Mouse (Mus musculus) intestine, embryonic 16.5 days (tissue): ENCODE data around the gene Itpripl2. TPM values are rescaled to one million over a fixed set of nuclear protein-coding genes. Genes with fewer than 3 reads are reported as not detected.

Source experiments
- ATAC-seq: fragments of 200-750 bp; cut with Nextera tagmentation; 2 replicates; pipeline ENCODE4 v1.8.0; 2017; ENCODE audit warnings: moderate TSS enrichment, moderate library complexity
- H3K27ac ChIP-seq: fragments of 300-500 bp; sonication (generic); 2 replicates; pipeline ENCODE4 v1.5.1; 2014; ENCODE audit warnings: mild to moderate bottlenecking, low read length
- H3K27me3 ChIP-seq: fragments of 300-500 bp; sonication (generic); replicated peaks from 2 replicates; pipeline ENCODE4 v1.6.1; 2014; ENCODE audit warnings: low read length, control low read depth, mixed read lengths; ENCODE audit not compliant: control insufficient read depth, insufficient read depth
- H3K36me3 ChIP-seq: fragments of 300-500 bp; sonication (generic); 2 replicates; pipeline ENCODE4 v1.6.1; 2014; ENCODE audit warnings: low read length, control low read depth; ENCODE audit not compliant: control insufficient read depth, insufficient read depth
- H3K4me1 ChIP-seq: fragments of 300-500 bp; sonication (generic); 2 replicates; pipeline ENCODE4 v1.6.1; 2014; ENCODE audit warnings: low read length, control low read depth, mixed read lengths; ENCODE audit not compliant: control insufficient read depth, insufficient read depth
- H3K4me2 ChIP-seq: fragments of 300-500 bp; sonication (generic); 2 replicates; pipeline ENCODE4 v1.6.1; 2014; ENCODE audit warnings: low read depth, low read length, control low read depth
- H3K4me3 ChIP-seq: fragments of 300-500 bp; sonication (generic); 2 replicates; pipeline ENCODE4 v1.5.1; 2014; ENCODE audit warnings: mild to moderate bottlenecking, low read length
- H3K9ac ChIP-seq: fragments of 300-500 bp; sonication (generic); 2 replicates; pipeline ENCODE4 v1.6.1; 2014; ENCODE audit warnings: low read depth, low read length
- H3K9me3 ChIP-seq: fragments of 300-500 bp; sonication (generic); 2 replicates; pipeline ENCODE4 v1.6.1; 2016; ENCODE audit warnings: low read length, control low read depth; ENCODE audit not compliant: control insufficient read depth
- WGBS: fragments of 180-500 bp; shearing (Covaris S2); extraction: QIAGEN DNeasy Blood & Tissue Kit; methylation state at CpG from one replicate; pipeline ENCODE4 v1.1.7; 2014; 5-methylcytosine and 5-hydroxymethylcytosine counted together
- polyA plus RNA-seq: library from polyadenylated mRNA; unstranded; fragments of >200 nt; fragmentation: Nextera tagmentation; extraction: Ambion mirVana; gene quantifications from 2 replicates; pipeline ENCODE4 v1.2.1, GENCODE M21; 2015

Itpripl2 gene
- polyA plus RNA-seq, 1 experiment from 2014 or later, result 4.1 TPM

DNA sequence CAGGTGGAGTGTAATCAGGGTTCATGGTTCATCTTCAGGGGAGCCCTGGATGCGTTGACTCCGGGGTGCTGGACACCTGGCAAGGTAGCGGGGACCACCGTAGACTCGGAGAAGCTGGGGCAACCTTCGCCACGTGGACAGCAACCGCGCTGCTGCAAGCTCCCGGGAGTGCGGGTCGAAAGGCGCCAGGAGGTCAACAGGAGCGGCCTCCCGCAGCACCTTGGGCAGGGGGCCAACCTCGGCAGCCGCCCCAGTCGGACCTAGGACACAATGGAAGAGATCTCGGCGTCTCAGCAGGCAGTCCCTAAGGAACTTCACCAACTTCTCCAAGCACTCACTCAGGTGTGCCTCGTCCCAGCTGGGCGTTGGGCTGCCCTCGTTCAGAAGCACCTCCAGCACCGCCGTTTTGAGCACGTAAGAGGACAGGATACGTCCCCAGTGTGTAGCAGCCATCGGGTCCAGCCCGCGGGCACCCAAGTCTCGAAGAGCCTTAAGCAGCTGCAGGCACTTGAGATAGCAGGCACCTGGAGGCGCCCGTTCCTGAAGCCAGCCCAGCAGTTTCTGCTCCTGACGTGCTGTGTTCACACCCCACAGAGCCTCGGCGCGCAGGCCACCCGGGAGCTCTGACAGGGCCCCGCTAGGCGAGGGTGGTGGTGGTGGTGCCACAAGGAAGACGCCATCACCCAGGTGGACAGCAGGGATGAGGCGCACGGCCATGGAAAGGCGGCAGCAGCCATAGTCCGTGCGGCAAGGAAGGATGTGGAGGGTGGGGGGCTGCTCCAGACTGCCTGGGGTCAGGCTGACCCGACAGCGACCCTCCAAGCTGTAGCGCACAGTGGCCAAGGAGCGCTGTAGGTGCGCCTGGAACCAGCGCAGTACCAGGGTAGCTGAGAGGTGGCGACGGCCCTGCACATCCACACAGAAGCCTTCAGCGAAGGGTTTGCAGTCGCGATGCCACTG is 1.8 kb downstream of the Itpripl2 start:
- H3K27me3 ChIP-seq, result no peaks in the 10 kb centered on the region
- H3K9ac ChIP-seq, result peak overlapping the region; percentile 99
- H3K4me3 ChIP-seq, result peak overlapping the region; percentile 82
- WGBS, result 49% methylated on average over 57 of the region's 57 CpGs
- H3K4me2 ChIP-seq, result peak overlapping the region; percentile 80
- H3K4me1 ChIP-seq, result peaks cover 33% of the 10 kb centered on the region
- no peak for ATAC-seq
- H3K36me3 ChIP-seq, result no peaks in the 10 kb centered on the region
- H3K9me3 ChIP-seq, result no peaks in the 10 kb centered on the region
- H3K27ac ChIP-seq, result no peak overlapping the region

GRCm38 (mm10) chr7:118488060-118488664 is 3.6 kb downstream of the Itpripl2 start:
- Histone ChIP-seq H3K4me1 (peaks cover 33% of the 10 kb centered on the region), H3K9ac (0 out of 2 replicates have a peak overlapping the region, but pooled peaks have one; percentile 2), H3K36me3 (no peaks in the 10 kb centered on the region), H3K9me3 (no peaks in the 10 kb centered on the region), H3K4me2 (peak overlapping the region; percentile 44), H3K27ac (peak overlapping the region; percentile 10; the same call in 1 of the 2 replicates), H3K27me3 (no peaks in the 10 kb centered on the region), H3K4me3 (peak overlapping the region; percentile 8)
- WGBS, result 30% methylated on average over 8 of the region's 8 CpGs
- no peak for ATAC-seq

DNA sequence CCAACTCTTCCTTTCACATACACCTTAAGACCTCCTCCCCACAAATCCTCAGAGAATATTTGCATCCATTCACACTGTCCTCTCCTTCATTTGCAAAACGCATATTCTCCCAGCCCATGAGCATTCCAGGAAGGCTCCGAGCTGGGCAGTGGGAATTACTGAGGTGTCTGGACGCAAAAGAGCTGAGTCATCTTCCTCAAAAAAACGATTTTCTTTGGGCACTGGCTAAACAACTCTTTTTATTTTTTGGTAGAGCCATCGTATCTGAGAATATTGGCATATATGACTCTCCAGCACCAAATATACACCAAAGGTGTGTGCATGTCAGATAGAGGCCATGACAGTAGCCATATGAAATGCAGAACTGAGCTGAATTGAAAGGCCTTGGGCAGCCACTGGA is 4.9 kb downstream of the Itpripl2 start:
- H3K4me3 ChIP-seq, result no peak overlapping the region
- H3K27ac ChIP-seq, result no peak overlapping the region
- ATAC-seq, result no peak
- H3K4me1 ChIP-seq, result peaks cover 29% of the 10 kb centered on the region
- no peaks in the 10 kb centered on the region for H3K27me3 ChIP-seq
- WGBS, result 66% methylated on average over 5 of the region's 5 CpGs
- no peak overlapping the region for H3K4me2 ChIP-seq
- H3K9me3 ChIP-seq, result no peaks in the 10 kb centered on the region
- H3K9ac ChIP-seq, result no peak overlapping the region
- no peaks in the 10 kb centered on the region for H3K36me3 ChIP-seq

GRCm38 (mm10) chr7:118483996-118484395 is 7.8 kb downstream of the Itpripl2 start:
- Histone ChIP-seq H3K27ac (no peak overlapping the region), H3K27me3 (no peaks in the 10 kb centered on the region), H3K36me3 (no peaks in the 10 kb centered on the region), H3K9me3 (no peaks in the 10 kb centered on the region), H3K4me3 (no peak overlapping the region), H3K4me1 (peaks cover 22% of the 10 kb centered on the region), H3K4me2 (no peak overlapping the region), H3K9ac (no peak overlapping the region)
- WGBS, result 83% methylated on average over 1 of the region's 1 CpGs
- ATAC-seq, result no peak

GRCm38 (mm10) chr7:118482001-118482400 is 9.8 kb downstream of the Itpripl2 start:
- Histone ChIP-seq H3K27ac (no peak overlapping the region), H3K4me3 (no peak overlapping the region), H3K9me3 (no peaks in the 10 kb centered on the region), H3K36me3 (no peaks in the 10 kb centered on the region), H3K4me1 (peaks cover 12% of the 10 kb centered on the region; the same call in 1 of the 2 replicates), H3K4me2 (no peak overlapping the region), H3K27me3 (no peaks in the 10 kb centered on the region), H3K9ac (no peak overlapping the region)
- ATAC-seq, result no peak
- WGBS, result 91% methylated on average over 2 of the region's 2 CpGs

DNA sequence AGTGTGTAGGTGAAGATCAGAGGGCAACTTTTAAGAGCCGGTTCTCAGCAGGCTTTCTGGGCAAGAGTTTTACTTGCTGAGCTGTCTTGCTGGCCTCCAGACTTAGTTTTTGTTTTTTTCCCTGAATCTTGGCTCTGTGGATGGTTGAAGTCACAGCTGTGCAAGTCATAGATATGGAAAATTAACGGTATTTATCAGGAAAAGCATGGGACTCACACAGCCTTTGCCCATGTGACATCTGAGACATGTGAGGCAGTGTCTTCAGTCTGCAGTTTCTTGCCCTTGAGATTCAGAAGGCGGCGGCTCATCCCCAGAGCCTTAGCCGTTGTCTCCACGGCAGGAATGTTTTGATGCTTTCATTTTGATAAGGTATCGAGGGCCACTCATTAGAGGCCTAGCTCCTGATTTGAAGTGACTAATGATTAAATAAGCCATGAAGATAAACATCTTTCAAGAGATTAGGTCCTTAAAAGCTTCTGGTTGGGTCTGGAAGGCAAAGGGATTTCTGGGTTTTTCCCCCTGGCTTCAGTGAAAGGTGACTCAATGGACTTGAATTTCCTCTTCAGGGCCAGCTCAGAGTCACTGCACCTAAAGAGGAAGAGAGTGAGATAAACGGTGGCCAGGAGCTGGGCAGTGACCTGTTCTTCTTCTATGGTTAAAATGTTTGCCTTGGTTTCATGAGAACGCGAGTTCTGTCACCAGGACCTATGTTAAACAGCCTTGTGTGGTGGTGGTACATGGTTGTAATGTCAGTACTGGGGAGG is 10.5 kb downstream of the Itpripl2 start:
- ATAC-seq, result no peak
- no peaks in the 10 kb centered on the region for H3K9me3 ChIP-seq
- H3K27ac ChIP-seq, result no peak overlapping the region
- WGBS, result 65% methylated on average over 10 of the region's 10 CpGs
- no peak overlapping the region for H3K4me3 ChIP-seq
- H3K4me2 ChIP-seq, result no peak overlapping the region
- no peak overlapping the region for H3K9ac ChIP-seq
- peaks cover 15% of the 10 kb centered on the region; the same call in 1 of the 2 replicates for H3K4me1 ChIP-seq
- H3K27me3 ChIP-seq, result no peaks in the 10 kb centered on the region
- H3K36me3 ChIP-seq, result no peaks in the 10 kb centered on the region

DNA sequence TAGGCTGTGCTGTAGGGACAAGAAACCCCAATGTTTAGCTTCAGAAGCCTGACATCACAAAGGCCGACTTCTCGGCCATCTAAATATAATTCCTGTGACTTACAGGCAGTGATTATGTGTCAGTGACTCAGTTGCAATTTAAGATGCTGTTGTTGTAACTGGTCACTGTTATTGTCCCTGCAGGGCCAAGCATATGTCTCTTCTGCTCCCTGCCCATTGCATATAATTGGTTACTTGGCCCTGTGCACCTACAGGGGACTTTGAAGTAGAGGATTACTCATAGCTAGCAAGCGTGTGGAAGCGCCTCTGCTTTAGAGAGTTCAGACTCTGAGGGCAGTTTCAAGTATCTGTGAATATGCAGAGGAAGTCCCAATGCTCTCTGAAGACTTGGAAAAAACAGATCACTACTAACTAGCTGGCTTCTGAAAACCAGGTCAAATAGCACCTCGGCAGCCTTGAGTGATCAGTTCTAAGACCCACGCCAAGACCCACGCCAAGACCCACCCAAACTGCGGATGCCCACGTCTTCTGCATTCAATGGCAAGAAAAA is 11.5 kb downstream of the Itpripl2 start:
- H3K9me3 ChIP-seq, result no peaks in the 10 kb centered on the region
- no peaks in the 10 kb centered on the region for H3K36me3 ChIP-seq
- peaks cover 16% of the 10 kb centered on the region; the same call in 1 of the 2 replicates for H3K4me1 ChIP-seq
- 81% methylated on average over 9 of the region's 9 CpGs for WGBS
- ATAC-seq, result no peak
- no peak overlapping the region for H3K9ac ChIP-seq
- H3K27ac ChIP-seq, result no peak overlapping the region
- H3K4me3 ChIP-seq, result no peak overlapping the region
- no peak overlapping the region for H3K4me2 ChIP-seq
- no peaks in the 10 kb centered on the region for H3K27me3 ChIP-seq

DNA sequence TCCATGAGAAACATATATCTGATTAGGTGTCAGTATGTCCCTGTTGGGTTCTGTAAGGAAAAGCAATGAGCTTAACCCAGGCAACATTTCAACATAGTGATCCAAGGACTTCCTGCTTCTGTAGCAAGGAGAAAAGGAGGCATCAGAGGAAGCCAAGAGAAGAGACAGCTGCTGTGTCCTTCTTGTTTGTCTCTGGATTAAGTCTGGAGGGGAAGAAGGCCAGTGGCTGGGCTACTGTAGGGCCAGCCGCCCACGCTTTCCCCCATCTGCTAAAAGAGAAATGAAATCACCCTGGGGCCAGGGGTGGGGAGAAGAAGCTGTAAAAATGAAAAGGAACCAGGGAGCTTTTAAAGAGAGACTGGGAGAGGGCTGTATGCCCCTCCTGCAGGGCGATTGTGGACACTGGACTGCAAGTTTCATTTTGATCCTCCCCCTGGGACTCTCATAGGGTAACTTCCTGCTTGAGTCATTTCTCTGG is 12.9 kb downstream of the Itpripl2 start:
- Histone ChIP-seq H3K4me3 (no peak overlapping the region), H3K4me2 (no peak overlapping the region), H3K36me3 (no peaks in the 10 kb centered on the region), H3K4me1 (peaks cover 16% of the 10 kb centered on the region; the same call in 1 of the 2 replicates), H3K27me3 (no peaks in the 10 kb centered on the region), H3K9ac (peak overlapping the region; percentile 3; the same call in 1 of the 2 replicates), H3K27ac (peak overlapping the region; percentile 73), H3K9me3 (no peaks in the 10 kb centered on the region)
- 29% methylated on average over 3 of the region's 3 CpGs for WGBS
- peak; percentile 66 for ATAC-seq
